Mouse (Mus musculus) testis, adult 2 months (tissue): Measurements from ENCODE around the gene Klhl10.

Experiments
- CTCF ChIP-seq: fragments of 200-500 bp; IDR thresholded peaks from 2 replicates; pipeline ENCODE4 v1.5.1; 2012; ENCODE audit warnings: low read depth, mild to moderate bottlenecking, inconsistent platforms, low read length, moderate library complexity; ENCODE audit not compliant: control insufficient read depth, insufficient read depth, insufficient replicate concordance
- POLR2A ChIP-seq: fragments of 200-500 bp; IDR thresholded peaks from 2 replicates; pipeline ENCODE4 v1.6.1; 2012; ENCODE audit warnings: low read depth, mild to moderate bottlenecking, inconsistent platforms, low read length, moderate library complexity; ENCODE audit not compliant: control insufficient read depth

- TF ChIP-seq POLR2A (no peak), CTCF (no peak)
These were observed 29.9 kb downstream of the Klhl10 start for GRCm38 (mm10) chr11:100471352-100472196.
